Mouse (Mus musculus) kidney, adult 2 months (tissue): ENCODE measurements at regions not wholly inside any gene's neighbourhood (a gene's known extent, or its start where the extent isn't known, plus 50 kb on each side); places are given as distances from the start of the nearest gene placed in this dataset.
A peak's percentile ranks its signal among the peaks of the same experiment; 100 is the strongest.

Source experiments
- DNase-seq: peaks from one replicate; pipeline ENCODE4 v3.0.0; 2021
- H3K27ac ChIP-seq: fragments of 200-500 bp; 2 replicates; pipeline ENCODE4 v1.5.1; 2012; ENCODE audit warnings: low read depth, low read length, control low read depth, inconsistent platforms; ENCODE audit not compliant: insufficient read depth
- H3K27me3 ChIP-seq: fragments of 200-500 bp; replicated peaks from 2 replicates; pipeline ENCODE4 v1.6.1; 2012; ENCODE audit warnings: mild to moderate bottlenecking, moderate library complexity, low read length, inconsistent platforms; ENCODE audit not compliant: control insufficient read depth, insufficient read depth
- H3K36me3 ChIP-seq: fragments of 200-500 bp; 2 replicates; pipeline ENCODE4 v1.6.1; 2012; ENCODE audit warnings: mild to moderate bottlenecking, moderate library complexity, low read length, inconsistent platforms; ENCODE audit not compliant: control insufficient read depth, insufficient read depth
- H3K4me1 ChIP-seq: fragments of 200-500 bp; 2 replicates; pipeline ENCODE4 v1.6.1; 2011; ENCODE audit warnings: low read length; ENCODE audit not compliant: control insufficient read depth, insufficient read depth
- H3K4me3 ChIP-seq: fragments of 200-500 bp; 2 replicates; pipeline ENCODE4 v1.5.1; 2011; ENCODE audit warnings: mild to moderate bottlenecking, low read depth, low read length, control low read depth; ENCODE audit not compliant: insufficient read depth
- CTCF ChIP-seq: fragments of 200-500 bp; conservative IDR thresholded peaks from 2 replicates; pipeline ENCODE4 v1.5.1; 2011; ENCODE audit warnings: low read depth, mild to moderate bottlenecking, control low read depth, low read length, moderate library complexity, mixed read lengths; ENCODE audit not compliant: insufficient read depth, insufficient read length
- POLR2A ChIP-seq: fragments of 200-500 bp; IDR thresholded peaks from one replicate; pipeline ENCODE4 v1.6.1; 2011; ENCODE audit warnings: low read depth, low read length, control low read depth
- WGBS: fragments of 180-500 bp; shearing (Covaris S2); methylation state at CpG from one replicate; pipeline ENCODE4 v1.1.7; 2018; 5-methylcytosine and 5-hydroxymethylcytosine counted together

DNA sequence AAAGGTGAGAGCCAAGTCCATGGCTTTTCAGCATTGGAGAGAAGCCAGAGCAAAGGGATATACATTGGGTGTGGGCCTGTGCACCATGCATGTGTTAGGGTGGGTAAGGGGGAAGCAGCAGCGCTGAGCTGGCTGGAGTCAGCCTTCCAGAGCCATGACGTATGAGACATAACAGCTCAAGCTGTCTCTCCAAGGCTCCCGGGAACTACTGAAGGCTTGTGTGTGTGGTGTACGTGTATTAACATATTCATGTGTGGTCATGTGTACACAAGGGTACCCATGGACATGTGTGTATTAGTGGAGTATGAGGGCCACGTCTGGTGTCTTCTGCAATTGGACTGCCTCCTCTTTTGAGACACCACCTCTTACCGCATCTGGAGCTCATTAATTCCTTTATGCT lies 417.8 kb downstream of the Rps24 start:
- no peak overlapping the region for H3K27ac ChIP-seq
- no peak overlapping the region for H3K4me3 ChIP-seq
- no peaks in the 10 kb centered on the region for H3K36me3 ChIP-seq
- H3K27me3 ChIP-seq: no peaks in the 10 kb centered on the region
- no peak for TF ChIP-seq POLR2A
- no peak for TF ChIP-seq CTCF
- WGBS: 90% methylated on average over 6 of the region's 6 CpGs
- DNase-seq: no peak
- H3K4me1 ChIP-seq: no peaks in the 10 kb centered on the region

DNA sequence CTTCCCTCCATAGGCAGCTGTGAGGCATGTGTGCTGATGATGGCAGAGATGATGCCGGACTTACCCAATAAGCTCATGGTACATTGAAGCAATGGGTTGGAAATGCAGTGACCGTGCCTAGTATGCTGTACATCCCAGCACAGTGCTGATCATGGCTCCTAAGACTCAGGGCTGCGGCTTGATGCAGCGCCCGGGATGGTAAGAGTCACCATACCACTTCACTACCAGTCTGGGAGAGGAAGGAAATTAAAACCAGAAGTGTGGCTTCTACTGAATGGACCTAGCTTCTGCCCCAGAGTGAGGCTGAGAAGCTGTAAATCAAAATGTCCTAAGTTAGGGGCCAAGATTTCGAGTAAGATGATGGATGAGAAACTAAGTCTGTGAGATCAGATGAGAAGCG lies 420.0 kb downstream of the Rps24 start:
- Histone ChIP-seq H3K27me3 (no peaks in the 10 kb centered on the region), H3K27ac (no peak overlapping the region), H3K4me1 (no peaks in the 10 kb centered on the region), H3K4me3 (no peak overlapping the region), H3K36me3 (no peaks in the 10 kb centered on the region)
- 76% methylated on average over 7 of the region's 7 CpGs for WGBS
- TF ChIP-seq CTCF: no peak
- no peak for TF ChIP-seq POLR2A
- peak; percentile 31 for DNase-seq

DNA sequence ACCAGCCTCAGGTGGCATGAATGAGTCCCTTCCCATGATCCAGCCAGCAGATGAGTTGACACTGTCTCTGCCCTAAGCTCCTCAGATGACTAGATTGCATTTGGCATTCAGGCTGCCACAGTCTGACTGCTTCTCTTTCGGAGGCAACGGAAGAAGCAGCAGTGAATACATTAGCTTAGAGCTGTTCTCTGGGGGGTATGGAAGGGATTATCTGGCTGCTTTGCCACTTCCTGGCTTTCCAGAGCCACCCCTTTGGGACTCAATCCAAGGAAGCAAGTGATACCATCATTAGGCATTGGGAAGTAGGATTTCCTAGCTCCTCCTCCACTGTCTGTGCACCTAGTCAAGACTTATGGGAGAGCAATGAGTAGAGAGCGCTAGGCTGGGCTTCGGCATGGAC lies 421.5 kb downstream of the Rps24 start:
- 82% methylated on average over 4 of the region's 4 CpGs for WGBS

DNA sequence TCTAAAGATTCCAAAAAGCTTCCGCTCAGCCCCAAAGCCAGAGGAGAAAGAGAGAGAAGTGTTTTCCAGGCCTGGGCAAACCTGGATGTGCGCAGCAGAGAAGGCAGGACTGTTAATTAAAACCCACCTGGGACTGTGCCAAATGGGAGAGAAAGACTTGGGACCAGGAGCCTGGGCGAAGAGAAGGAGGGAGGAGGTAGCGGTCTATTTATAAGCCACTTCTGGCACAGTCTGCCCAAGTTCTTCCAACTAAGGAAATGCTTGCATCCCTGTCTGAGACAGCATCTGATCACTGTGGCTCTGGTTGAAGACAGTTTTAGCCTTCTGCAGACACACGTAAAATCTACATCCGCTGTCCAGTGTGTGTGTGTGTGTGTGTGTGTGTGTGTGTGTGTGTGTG lies 424.7 kb downstream of the Rps24 start:
- Histone ChIP-seq H3K27me3 (no peaks in the 10 kb centered on the region), H3K27ac (no peak overlapping the region), H3K4me3 (no peak overlapping the region), H3K36me3 (no peaks in the 10 kb centered on the region), H3K4me1 (no peaks in the 10 kb centered on the region)
- WGBS: 47% methylated on average over 6 of the region's 6 CpGs
- TF ChIP-seq POLR2A: no peak
- peak; percentile 58 for DNase-seq

More for the DNA sequence above, 421.5 kb downstream of the Rps24 start:
- Histone ChIP-seq H3K27ac (no peak overlapping the region), H3K4me3 (no peak overlapping the region), H3K36me3 (no peaks in the 10 kb centered on the region), H3K4me1 (no peaks in the 10 kb centered on the region), H3K27me3 (no peaks in the 10 kb centered on the region)
- TF ChIP-seq POLR2A (no peak), CTCF (no peak)
- peak; percentile 24 for DNase-seq

DNA sequence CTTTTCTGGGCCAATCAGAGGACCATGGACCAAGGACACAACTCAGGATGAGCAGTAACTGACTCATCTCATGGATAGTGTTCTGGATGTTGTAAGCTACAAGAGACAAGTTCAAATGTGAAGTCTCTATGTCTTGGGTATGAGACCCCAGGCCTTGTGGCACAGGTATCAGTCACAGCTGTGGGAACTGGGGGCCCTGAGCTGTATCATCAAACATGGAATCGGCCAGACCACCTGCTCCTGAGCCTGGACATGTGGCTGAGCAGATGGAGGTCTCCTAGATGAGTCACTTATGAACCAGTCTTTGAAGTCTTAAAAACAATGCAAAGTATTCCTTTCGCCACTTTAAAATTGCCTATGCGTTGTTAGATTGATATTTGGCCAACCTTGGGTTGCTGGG lies 432.1 kb downstream of the Rps24 start:
- no peaks in the 10 kb centered on the region for H3K4me1 ChIP-seq
- H3K27me3 ChIP-seq: no peaks in the 10 kb centered on the region
- DNase-seq: no peak
- no peak overlapping the region for H3K4me3 ChIP-seq
- TF ChIP-seq CTCF (no peak), POLR2A (no peak)
- no peak overlapping the region for H3K27ac ChIP-seq
- no peaks in the 10 kb centered on the region for H3K36me3 ChIP-seq
- WGBS: 93% methylated on average over 3 of the region's 3 CpGs

DNA sequence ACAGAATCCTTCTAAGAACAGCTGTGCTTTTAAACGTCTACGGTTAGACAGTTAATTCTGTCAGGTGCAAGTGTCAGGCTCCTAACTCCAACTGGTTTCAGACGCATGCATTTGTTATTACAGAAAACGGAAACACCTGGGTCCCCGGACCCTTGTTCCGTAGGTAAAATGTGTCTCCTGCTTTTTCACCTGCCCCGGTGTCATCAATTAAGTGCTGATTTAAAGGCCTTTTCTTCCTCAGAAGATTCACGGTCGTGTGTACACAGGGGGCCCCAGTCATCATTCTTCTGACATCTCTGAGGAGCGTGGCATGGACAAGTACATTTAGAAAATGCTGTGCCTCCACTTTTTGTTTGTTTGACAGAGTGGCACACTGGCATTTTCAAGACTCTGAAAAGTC lies 435.1 kb downstream of the Rps24 start:
- H3K27me3 ChIP-seq: no peaks in the 10 kb centered on the region
- no peaks in the 10 kb centered on the region for H3K36me3 ChIP-seq
- 47% methylated on average over 10 of the region's 10 CpGs for WGBS
- no peak for TF ChIP-seq CTCF
- no peak for TF ChIP-seq POLR2A
- no peak for DNase-seq
- H3K27ac ChIP-seq: no peak overlapping the region
- no peaks in the 10 kb centered on the region for H3K4me1 ChIP-seq
- no peak overlapping the region for H3K4me3 ChIP-seq

DNA sequence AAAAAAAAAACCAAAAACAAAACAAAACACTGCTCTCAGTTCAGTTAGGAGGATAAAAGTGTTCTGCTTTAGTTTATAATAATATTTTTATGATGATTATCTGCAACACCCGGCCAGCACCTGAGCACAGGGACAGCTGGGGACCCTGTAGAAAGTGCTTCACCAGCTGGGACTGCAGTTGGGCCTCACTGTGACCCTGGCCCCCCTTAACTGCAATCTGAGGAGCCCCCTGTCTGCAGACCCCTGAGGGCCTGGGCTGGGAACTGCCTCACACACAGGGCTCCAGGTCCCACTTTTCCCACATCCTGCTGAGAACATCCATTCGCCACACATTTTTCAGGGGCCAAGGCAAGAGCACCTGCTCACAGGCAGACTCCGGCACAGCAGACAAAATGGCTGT lies 437.6 kb downstream of the Rps24 start:
- no peak for TF ChIP-seq CTCF
- TF ChIP-seq POLR2A: no peak
- H3K4me3 ChIP-seq: no peak overlapping the region
- H3K4me1 ChIP-seq: no peaks in the 10 kb centered on the region
- no peak for DNase-seq
- no peaks in the 10 kb centered on the region for H3K27me3 ChIP-seq
- H3K27ac ChIP-seq: no peak overlapping the region
- 80% methylated on average over 3 of the region's 3 CpGs for WGBS
- no peaks in the 10 kb centered on the region for H3K36me3 ChIP-seq
